Mouse (Mus musculus): Measurements from ENCODE around the gene Slc12a4.

The Slc12a4 gene

DNA sequence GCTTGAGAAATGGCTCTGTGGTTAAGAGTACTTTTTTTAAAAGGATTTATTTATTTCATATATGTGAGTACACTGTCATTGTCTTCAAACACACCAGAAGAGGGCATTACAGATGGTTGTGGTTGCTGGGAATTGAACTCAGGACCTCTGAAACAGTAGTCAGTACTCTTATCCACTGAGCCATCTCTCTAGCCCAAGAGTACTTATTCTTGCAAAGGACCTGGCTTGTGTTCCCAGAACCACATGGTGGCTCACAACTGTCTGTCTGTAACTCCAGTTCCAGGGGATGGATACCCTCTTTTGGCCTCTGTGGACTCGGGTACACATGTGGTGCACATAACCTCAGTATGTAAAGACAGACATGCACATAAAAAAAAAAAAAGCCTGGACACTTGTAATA is 3.5 kb upstream of the Slc12a4 start:
- no peak for DNase-seq (ENCODE audit: low spot score in 2 of 2)

DNA sequence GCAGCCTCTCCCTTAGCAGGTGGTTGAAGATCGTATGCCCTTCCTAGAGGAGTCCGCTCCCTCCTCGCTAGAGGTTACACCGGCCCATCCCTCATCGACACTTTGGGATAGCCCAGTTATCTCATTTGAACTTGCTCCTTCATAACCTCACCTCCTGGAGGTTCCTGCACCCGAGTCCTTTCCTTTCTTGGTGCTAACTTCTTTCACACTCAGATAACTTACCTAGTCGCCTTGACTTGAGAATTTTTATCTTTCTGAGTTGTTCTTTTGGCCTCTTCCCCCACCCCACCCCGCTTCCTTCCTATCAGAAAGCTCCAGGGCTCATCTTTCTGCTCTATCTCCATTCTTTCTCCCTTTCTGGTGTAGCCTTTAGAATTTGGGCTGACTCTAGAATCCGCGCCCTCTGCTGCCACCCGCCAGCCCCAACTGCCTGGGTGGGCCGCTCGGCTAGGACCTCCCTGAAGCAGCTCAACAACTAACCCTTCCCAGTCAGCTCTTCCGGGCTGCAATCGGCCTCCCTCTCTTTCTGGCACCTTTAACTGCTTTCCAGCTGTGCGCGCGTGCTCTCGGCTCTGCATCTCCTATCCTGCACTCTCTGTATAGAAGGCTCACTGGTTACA is 905 bp upstream of the Slc12a4 start:
- no peak for DNase-seq (ENCODE audit: low spot score in 2 of 2)

DNA sequence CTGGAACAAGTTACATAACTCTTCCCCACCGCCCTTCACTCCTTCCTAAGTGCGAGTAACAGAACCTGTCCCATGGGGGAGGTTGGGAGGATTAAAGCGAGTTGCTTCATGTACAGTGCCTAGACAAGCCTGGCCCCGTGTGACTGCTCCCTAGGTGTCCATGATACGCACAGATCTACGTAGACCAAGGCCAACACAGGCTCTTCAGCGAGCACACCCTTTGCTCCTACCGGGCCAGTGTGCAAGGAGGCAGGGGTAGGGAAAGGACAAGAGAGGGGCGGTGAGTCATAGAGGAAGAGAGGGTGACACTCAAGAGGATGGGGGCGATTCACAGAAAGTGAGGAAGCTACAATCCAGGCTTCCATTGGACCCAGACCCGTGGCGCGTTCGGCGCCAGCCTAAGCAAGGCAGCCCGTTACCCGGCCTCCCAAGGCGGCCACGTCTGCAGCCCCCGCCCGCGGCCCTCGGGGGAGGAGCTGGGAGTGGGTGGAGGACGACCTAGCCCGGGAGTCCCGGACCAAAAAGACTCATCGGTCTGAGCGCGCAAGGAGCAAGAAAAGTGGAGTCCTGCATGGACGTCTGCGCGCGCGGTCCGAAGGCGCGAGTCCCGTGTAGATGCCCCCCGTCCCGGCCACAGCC is 512 bp downstream of the Slc12a4 start:
- DNase-seq (ENCODE audit: low spot score in 2 of 2), result no peak

DNA sequence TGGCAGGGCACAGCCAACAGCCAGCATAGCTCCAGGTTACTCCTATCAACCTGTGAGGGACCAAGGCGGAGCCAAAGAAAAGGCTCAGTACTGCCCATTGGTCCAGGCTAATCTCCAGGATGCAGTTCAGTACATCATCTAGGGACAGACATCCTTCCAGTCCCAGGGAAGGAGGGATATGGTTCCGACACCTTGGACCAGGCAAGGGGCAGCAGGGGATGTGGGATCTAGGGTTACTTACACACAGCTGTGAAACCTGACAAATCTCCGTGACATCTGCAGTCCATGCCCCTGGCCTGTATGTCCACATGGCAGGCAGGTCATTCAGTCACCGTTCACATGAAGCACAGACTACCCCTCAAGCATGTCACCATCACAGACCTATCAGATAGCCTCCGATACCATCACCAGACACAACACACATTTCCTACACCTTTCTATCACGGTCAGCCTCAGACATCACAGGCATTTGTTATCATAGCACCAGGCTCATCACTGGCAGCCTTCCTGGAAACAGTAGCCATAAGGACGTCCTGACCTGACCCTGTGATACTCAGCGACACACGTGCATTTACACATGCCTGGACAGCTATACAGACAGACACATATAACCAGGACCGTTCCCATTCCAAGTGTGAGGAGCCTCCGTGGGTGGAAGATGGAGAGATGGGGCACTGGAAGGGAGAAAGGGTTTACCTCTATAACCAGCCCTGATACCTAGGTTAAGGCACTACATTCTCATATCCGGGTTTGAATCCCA is 1.2 kb downstream of the Slc12a4 start:
- no peak for DNase-seq (ENCODE audit: low spot score in 2 of 2)

DNA sequence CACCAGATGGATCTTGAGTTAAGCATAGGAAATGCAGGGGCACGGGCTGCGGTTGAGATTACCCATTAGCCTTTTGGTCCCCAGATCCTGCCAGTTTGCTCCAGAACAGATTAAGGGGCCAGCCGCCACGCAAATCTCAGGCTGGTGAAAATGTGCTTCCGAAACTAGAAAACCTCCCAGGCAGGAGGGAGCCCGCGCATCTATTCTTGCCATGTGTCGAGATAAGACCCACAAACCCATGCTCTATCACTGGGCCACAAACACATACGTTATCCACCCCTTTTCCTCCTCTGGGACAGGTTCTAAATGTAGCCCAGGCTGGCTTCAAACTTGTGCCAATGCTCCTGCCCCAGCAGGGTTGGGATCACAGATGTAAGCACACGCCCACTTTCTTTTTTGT is 4.4 kb downstream of the Slc12a4 start:
- DNase-seq (ENCODE audit: low spot score in 2 of 2), result no peak

DNA sequence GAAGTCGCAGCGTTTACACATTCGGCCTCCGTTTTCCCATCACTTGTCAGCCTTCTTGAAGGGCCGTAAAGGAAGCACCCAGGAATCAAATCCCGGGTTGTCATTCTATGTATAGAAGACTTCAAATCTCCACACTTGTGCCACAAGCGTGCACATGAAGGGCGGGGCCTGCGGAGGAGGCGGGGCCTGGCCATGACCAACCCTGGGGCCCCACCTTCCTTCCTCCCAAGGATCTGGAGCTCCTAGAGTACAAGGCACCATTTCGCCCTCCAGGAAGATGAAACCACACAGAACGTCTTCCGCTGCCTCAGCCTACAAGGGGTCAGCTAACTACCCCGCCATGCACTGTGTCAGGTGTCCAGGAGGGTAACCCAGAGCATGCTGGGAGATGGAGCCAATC is 4.8 kb downstream of the Slc12a4 start:
- DNase-seq (ENCODE audit: low spot score in 2 of 2), result no peak

DNA sequence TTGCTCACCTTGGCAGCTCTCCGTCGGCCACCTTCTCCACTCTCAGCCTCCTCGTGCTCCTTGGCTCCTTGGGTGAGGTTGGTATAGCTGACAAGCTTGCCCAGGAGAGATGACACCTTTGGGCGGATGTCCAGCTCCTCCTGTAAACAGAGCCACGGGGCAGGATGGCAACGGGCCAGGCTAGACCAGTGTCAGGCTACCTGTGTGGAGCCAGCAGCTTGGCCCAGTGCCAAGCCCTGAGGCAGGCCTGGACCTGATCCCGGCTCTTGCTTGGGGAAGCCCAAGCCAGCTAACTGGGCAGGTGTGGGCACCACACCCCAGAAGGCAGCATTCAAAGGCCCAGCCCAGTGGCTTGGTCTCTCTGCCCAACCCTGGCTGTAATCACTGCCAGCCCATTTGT is 6.5 kb downstream of the Slc12a4 start:
- no peak for DNase-seq (ENCODE audit: low spot score in 2 of 2)

DNA sequence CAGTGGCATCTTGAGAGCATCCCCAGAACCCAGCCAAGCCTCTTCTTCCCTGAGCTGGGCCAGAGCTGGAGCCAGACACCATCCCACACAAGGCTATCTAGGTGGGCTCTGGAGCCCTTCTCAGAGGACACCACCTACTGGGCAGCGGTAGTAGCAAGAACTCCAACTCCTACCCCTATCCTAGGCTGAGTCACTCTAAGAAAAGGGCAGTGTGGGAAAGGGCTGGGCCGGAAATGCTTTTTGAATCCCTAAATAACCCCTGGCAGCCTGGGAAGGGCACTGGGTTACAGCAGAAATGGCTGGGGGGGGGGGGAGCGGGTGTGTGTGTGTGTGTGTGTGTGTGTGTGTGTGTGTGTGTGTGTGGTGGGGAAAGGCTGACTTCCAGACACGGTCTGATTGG is 8.1 kb downstream of the Slc12a4 start:
- DNase-seq (ENCODE audit: low spot score in 2 of 2), result no peak

DNA sequence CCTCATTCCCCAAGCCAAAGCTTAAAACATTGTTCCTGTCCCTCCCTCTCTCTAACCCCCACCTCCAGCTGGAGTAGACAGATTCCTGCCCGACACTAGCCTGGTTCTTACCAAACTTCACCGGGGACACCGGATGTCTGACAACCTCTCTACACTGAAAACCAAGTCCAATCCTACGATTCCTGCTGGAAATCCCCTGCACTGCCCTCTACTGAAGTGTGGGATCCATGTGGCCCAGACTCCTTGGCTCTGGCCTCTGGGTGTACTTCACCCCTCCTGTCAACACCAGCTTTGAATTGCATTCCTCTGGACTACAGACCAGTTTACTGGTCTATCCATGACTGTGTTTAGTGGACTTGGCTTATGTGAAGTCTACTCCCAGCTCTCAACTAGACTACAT is 9.3 kb downstream of the Slc12a4 start:
- no peak for DNase-seq (ENCODE audit: low spot score in 2 of 2)

DNA sequence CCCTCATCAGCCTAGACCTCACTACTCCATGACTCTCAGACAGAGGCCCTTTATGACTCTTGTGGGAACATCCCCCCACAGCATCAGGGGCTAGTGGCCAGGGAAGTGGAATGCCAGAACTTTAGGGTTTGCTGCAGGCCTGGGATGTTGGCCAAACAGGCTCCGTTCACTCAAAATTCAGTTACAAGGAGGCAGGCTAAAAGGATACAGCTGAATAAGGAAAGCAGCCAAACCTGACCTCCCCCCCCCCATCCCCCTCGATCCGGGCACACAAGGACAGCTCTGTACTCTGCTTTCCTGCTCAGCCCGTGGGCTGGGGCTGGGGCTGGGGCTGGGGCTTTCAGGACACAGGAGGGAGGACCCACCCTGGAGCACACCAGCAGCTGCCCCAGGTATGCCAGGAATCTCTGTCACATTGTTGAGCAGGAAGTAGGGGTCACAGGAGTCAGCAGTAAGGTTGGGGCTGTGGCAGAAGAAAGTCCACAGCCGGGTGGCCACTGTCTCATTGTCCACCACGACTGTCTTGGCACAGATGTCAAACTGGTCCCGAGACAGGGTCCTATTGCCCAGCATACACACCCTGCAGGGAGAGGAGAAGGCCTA is 14.7 kb downstream of the Slc12a4 start:
- DNase-seq (ENCODE audit: low spot score in 2 of 2), result peak in 1 of 2 experiments; percentile 43

DNA sequence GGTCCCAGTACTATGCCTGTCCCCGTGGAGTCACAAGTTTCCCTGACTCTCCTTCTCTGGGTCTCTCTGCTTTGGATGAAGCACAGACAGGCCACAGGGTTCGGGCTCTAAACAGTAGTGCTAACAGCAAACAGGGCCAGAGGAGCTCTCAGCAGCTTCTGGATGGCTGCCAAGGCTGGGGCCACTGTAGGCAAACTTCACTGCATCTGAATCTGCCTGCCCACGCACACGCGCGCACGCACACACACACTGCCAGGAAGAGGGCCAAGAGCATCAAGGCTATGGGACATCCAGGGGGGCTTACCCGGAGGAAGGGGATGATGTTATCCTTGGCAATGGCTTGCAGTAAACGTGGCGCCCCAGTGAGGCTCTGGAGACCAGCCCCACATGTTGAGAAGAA is 16.5 kb downstream of the Slc12a4 start:
- peak in 1 of 2 experiments; percentile 60 for DNase-seq (ENCODE audit: low spot score in 2 of 2)

DNA sequence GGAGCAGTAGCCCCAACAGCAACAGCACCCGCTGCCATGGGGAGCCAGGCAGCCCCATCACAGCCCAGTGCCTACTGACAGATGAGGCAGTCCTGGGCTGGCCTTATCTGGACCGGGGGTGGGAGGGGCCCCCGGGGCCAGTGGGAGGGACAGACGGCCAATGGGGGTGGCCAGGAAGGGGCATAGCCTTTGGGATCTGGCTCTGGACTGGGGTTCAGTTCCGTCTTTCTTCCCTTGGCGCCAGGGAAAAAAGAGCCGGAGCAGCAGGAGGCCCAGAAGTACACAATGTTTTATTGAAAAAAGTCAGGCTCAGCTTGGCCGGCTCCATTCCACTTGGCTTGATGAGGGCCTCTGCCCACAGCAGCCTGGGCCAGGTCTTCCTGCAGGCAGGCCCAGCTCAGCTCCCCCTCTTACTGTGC is 22.6 kb downstream of the Slc12a4 start, which contains the start of gene Lcat:
TSS of gene Lcat (minus strand) at position 62 of the 419 bp plus-strand sequence.
- no peak for DNase-seq (ENCODE audit: low spot score in 2 of 2)

DNA sequence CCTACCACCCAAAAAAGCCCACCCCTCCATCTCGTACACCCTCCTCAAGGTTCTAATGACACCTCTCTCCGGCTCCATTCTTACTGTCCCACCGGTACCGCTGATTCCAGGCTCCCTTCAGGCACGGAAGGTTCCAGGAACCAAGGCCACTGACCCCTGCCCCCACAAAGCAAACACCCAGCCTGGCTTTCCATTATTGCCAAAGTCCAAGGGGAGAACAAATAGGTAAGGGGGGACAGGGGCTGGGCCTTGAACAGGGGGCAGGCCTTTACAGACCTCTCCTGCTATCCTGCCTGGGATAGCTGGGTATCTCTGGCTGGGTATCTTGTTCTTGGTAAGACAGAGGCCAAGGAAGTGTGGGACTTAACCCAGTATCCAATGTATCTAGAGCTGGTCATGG is 23.4 kb downstream of the Slc12a4 start:
- no peak for DNase-seq (ENCODE audit: low spot score in 2 of 2)

DNA sequence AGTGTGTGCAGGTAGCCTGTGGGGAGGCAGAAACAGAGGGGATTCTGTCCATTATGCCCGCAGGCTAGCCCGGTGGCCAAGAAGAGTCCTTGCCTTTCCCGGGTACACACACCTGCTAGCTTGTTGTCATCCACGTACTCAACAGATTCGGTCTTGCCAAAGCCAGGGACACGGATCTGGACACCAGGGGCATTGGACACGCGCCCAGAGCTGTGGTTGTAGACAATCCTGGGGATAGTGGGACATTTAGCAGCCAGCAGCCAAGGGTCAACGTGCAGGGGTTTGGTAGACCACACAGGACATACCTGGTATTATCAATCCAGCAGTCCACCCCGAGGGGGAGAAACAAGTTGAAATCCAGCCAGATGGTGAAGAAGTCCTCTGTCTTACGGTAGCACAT is 23.9 kb downstream of the Slc12a4 start:
- DNase-seq (ENCODE audit: low spot score in 2 of 2), result no peak

DNA sequence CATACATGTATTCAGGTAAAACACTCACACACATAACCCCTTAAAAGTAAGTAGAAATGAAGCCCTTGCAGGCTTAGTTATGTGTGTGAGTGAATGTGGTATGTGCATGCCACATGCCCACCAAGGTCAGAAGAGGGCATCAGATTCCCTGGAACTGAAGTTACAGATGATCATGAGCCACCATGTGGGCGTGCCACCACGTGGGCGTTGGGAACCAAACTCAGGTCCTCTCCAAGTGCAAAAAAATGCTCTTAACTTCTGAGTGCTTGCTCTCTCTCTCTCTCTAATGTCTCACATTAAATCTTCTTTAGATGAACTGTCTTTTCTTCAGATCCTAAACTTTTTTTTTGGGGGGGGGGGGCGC is 27.6 kb downstream of the Slc12a4 start, which contains the start of gene Psmb10:
TSS of gene Psmb10 (minus strand) at position 139 of the 364 bp plus-strand sequence.
- no peak for DNase-seq (ENCODE audit: low spot score in 2 of 2)

DNA sequence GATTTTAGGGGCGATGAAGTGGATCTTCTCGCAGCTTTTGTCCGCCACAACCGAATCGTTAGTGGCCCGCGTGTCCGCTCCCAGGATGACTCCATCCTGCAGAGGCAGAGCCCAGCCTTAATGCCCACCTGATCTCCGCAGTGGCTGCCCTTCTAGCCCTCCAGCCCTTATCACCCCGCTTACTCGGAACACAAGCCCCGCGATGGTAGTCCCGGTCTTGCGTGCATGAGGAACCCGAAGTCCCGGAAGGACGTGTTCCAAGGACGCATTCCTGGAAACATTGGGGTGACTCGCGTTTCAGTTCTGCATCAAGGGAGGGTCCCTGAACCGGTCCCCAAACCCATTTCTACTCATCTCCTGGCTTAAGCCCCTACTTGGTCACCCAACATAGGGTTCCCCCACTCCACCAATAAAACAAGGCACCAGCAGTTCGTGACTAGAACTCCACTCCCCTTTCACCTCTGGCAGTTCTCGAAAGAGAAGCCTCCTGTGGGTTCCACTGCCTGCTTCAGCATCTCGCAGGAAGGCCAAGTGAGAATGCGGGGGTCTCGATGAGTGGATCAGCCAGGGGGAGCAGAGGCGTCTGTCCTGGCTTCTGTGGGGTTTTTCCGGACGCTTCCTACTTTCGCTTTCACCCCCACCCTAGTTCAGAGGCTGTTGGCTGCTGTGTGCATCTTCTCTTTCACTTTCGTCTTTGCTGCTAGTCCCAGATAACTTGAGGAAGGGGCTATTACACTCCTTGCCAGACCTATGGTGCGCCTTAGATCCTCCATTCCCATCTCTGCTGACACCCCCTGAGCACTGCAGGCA is 28.2 kb downstream of the Slc12a4 start:
- DNase-seq (ENCODE audit: low spot score in 2 of 2), result peak in 1 of 2 experiments; percentile 43

DNA sequence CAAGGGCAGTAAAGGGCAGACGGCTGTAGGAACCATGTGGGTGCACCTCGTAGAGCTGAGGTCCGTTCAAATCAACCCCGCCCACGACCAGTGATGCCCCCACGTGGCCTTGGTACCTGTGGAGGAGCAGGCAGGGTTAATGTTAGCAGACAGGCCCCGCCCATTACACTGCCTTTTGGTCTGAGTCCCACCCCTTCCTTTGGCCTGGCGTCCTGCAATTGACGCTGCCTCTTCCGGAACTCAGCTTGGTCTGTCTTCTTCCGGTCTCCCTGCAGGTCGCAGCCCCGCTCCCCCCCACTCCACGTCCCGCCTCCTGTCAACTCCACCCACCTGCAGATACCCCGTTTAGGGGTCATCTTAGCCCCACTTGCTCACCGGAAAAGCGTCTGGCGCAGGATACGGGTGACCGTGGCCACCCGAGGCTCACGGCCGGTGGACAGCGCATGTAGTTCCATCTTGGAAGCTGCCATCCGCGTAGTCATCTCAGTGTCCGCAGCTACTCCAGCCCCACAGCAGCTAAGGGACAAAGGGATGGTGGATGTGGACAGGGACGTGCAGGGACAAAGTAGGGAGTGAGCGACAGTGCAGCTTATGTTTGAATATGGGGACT is 28.9 kb downstream of the Slc12a4 start:
- DNase-seq (ENCODE audit: low spot score in 2 of 2), result peak; percentile 78 to 80

DNA sequence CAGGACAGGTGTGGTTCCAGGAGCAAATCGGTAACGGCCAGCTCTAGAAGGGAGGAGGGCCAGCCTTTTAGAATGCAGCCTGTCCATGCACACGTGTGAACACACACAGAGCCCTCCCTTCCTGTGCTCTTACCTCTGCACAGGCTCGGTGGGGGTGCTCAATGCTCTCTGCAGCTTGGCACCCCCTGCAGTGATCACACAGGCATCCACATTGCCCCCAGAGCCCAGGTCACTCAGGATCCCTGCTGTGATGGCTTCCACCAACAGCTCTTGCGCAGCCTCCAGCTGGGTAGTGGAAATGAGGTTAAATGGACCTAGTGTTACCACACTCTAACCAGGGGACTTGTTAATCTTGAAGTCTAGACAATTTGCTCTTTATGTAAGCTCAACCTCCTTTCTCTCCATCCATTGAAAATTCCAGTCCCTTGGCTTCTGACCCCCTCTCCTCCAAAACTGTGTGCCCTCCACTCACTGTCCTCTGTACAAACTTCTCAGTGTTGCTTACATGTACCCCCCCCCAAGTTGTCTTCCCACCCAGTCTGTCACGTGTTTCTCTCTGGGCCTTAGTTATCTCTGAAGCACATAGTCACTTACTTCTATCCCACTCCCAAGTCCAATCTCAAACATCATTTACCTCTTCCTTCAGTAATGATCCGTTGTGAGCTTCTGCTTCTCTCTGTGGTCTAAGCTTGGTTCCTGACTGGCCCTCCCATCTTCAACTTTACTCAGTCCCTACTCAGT is 29.9 kb downstream of the Slc12a4 start:
- no peak for DNase-seq (ENCODE audit: low spot score in 2 of 2)

DNA sequence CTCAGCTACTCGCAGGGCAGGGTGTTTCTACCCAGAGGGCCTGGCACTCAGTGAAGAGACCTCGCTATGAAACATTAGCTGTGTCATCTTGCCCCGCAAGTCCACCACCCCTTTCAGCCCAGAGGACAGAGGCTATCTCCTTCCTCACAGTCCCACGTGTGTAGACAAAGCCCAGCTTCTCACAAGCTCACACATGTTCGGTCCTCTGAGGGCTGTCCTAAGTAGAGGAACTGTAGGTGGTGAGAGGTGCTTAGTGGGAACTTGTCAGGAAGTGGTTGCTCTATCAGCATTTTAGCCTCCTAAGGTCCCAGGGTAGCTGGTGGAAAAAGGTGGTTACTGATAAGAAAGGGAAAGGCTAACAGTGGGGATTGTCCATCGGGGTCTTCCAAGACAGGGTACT is 30.8 kb downstream of the Slc12a4 start:
- no peak for DNase-seq (ENCODE audit: low spot score in 2 of 2)

DNA sequence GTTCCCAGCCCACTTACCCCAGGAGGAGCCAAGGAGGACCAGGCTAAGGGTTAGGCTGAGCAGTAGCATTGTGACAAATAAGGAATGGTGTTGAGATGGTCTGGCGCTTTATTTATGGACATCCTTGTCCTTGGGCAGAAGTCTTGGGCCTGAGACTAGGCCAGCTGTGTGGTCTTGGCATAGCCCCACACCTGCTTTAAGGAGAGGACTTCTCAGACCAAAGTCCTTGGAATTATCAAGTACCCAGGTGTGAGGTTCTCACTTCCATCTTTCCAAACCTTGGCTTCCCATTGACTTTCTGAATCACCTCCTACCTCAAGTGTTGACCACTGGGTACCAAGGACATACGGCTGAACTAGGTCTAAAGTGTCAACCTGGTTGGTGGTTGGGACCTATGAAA is 32.1 kb downstream of the Slc12a4 start, which contains the start of gene Ctrl:
TSS of gene Ctrl (minus strand) at position 101 of the 400 bp plus-strand sequence.
- DNase-seq (ENCODE audit: low spot score in 2 of 2), result no peak
